Mouse (Mus musculus) G1E (cell line): ENCODE results near the gene Chka. TPM values are rescaled to one million over a fixed set of nuclear protein-coding genes. Genes with fewer than 3 reads are reported as not detected.

ENCODE experiments used
- ATAC-seq: 2 replicates; pipeline ENCODE4 v1.8.0; 2016; ENCODE audit warnings: mild to moderate bottlenecking; ENCODE audit not compliant: insufficient number of reproducible peaks, poor library complexity, low FRiP score, severe bottlenecking; ENCODE audit errors: extremely low read depth
- DNase-seq: peaks from one replicate; pipeline ENCODE4 v3.0.0; 2012; ENCODE audit warnings: low spot score
- H3K27me3 ChIP-seq: 2 replicates; pipeline ENCODE4 v1.6.1; 2012; ENCODE audit warnings: mild to moderate bottlenecking, low read length, inconsistent platforms; ENCODE audit not compliant: insufficient read depth
- H3K36me3 ChIP-seq: replicated peaks from 2 replicates; pipeline ENCODE3; 2012; ENCODE audit warnings: mild to moderate bottlenecking, inconsistent platforms
- H3K4me1 ChIP-seq: 2 replicates; pipeline ENCODE4 v1.6.1; 2012; ENCODE audit warnings: low read depth, low read length, inconsistent platforms, mixed read lengths; ENCODE audit not compliant: insufficient read depth
- H3K4me3 ChIP-seq: 2 replicates; pipeline ENCODE4 v1.5.1; 2012; ENCODE audit warnings: low read depth, mild to moderate bottlenecking, inconsistent platforms, low read length, moderate library complexity, mixed read lengths
- H3K9me3 ChIP-seq: replicated peaks from 2 replicates; pipeline ENCODE4 v1.6.1; 2012; ENCODE audit warnings: inconsistent platforms
- CTCF ChIP-seq: IDR thresholded peaks from 2 replicates; pipeline ENCODE4 v1.5.1; 2012; ENCODE audit warnings: low read depth, low read length, inconsistent platforms, mixed read lengths
- GATA1 ChIP-seq: IDR thresholded peaks from 2 replicates; pipeline ENCODE4 v1.6.1; 2012; ENCODE audit warnings: borderline replicate concordance, low read length, inconsistent platforms, mixed read lengths
- GATA2 ChIP-seq: IDR thresholded peaks from 2 replicates; pipeline ENCODE4 v1.6.1; 2012; ENCODE audit warnings: low read depth, low read length, inconsistent platforms, borderline replicate concordance
- POLR2AphosphoS5 ChIP-seq: IDR thresholded peaks from 2 replicates; pipeline ENCODE4 v1.6.1; 2012; ENCODE audit warnings: low read depth, low read length, inconsistent platforms; ENCODE audit not compliant: insufficient replicate concordance
- TAL1 ChIP-seq: conservative IDR thresholded peaks from 2 replicates; pipeline ENCODE4 v1.6.1; 2012; ENCODE audit warnings: low read depth, low read length, inconsistent platforms, mixed read lengths
- polyA plus RNA-seq: library from polyadenylated mRNA; stranded (reverse); fragments of >175 nt; gene quantifications from 2 replicates; pipeline ENCODE4 v1.2.3, GENCODE M21; 2012
- total RNA-seq, 2 experiments: library from RNA; stranded (forward) in 1 of 2; stranded (reverse) in 1 of 2; fragments of 200-1000 nt in 1 of 2; fragments of >200 nt in 1 of 2; fragmentation: Nextera tagmentation in 1 of 2; gene quantifications; 2 replicates each; pipeline ENCODE4 v1.2.3; 2014 to 2017

The Chka gene
- total and polyA plus RNA-seq, 3 experiments = 7.4 to 31.7 (median 26.7) TPM

DNA sequence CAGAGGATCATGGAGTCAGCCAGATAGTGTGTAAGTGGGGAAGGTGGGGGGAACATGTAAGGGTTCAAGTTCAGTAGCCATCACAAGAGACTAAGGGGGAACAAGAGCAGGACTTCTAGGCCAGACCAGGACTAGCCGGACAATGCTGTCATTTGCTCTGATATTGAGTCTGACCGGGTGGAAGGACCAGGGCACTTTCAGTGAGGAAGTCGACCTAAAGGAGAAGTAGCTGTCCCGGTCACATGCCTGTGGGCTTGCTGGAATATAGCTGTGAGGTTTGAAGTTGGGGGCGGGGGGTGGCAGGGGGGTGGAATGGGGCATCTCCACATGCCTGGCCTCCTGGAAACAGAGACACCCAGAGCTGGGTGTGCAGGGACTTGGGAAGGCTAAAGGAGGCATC, 63.0 kb downstream of the Chka start:
- ATAC-seq = no peak
- H3K4me1 ChIP-seq = peaks cover 47% of the 10 kb centered on the region

DNA sequence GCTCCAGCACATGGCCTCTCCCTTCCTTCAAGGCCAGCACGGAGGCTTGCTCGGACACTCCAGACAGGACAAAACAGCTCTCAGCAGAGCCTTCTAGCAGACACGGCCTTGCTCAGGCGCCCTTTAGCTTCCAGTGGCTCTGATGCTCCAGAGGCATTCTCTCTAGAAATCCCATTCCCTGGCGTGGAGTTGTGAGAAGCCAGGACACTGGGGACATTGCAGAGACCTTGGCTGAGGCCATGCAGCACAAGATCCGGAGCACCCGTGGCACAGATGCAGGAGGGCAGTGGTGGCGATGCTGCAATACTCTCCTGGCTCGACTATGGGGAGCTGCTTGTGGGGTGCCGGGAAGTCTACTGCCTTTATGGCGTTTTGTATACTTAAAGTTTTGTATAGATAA, 65.2 kb downstream of the Chka start:
- H3K4me1 ChIP-seq = peaks cover 31% of the 10 kb centered on the region
- H3K4me3 ChIP-seq = no peak overlapping the region
- H3K36me3 ChIP-seq = peaks cover 10% of the 10 kb centered on the region
- no peaks in the 10 kb centered on the region for H3K9me3 ChIP-seq
- H3K27me3 ChIP-seq = peaks cover 9% of the 10 kb centered on the region
- no peak for DNase-seq
- no peak for ATAC-seq
- TF ChIP-seq GATA2 (no peak), POLR2AphosphoS5 (no peak), CTCF (no peak), TAL1 (no peak), GATA1 (no peak)

More for the DNA sequence above, 63.0 kb downstream of the Chka start:
- Histone ChIP-seq H3K36me3 (peaks cover 32% of the 10 kb centered on the region), H3K27me3 (no peaks in the 10 kb centered on the region), H3K9me3 (no peaks in the 10 kb centered on the region), H3K4me3 (no peak overlapping the region; the same call in 1 of the 2 replicates)
- peak; percentile 41 for DNase-seq
- no peak for TF ChIP-seq POLR2AphosphoS5
- no peak for TF ChIP-seq GATA2
- no peak for TF ChIP-seq GATA1
- TF ChIP-seq CTCF = no peak
- TF ChIP-seq TAL1 = no peak

DNA sequence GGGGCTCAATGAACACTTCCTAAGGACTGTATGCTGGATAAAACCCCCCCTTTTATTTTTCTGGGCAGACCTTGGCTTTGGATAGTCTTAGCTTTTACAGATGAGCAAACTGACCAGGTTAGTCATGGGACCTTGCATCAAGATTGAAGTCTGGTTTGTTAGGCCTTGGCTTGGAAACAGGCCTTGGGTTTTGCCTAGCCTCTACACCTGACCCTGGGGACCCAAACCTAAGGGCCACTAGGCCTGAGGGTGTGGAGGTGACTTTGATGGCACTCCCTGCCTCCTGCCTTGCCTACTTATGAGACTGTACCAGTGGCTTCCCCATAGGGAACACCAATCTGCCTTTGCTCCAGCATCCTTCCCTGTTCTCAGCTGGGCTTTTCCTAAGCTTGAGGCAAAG, 68.4 kb downstream of the Chka start:
- H3K36me3 ChIP-seq = peaks cover 8% of the 10 kb centered on the region
- TF ChIP-seq CTCF = no peak
- TF ChIP-seq TAL1 = no peak
- no peak for TF ChIP-seq GATA1
- no peak for TF ChIP-seq POLR2AphosphoS5
- no peak for TF ChIP-seq GATA2

DNA sequence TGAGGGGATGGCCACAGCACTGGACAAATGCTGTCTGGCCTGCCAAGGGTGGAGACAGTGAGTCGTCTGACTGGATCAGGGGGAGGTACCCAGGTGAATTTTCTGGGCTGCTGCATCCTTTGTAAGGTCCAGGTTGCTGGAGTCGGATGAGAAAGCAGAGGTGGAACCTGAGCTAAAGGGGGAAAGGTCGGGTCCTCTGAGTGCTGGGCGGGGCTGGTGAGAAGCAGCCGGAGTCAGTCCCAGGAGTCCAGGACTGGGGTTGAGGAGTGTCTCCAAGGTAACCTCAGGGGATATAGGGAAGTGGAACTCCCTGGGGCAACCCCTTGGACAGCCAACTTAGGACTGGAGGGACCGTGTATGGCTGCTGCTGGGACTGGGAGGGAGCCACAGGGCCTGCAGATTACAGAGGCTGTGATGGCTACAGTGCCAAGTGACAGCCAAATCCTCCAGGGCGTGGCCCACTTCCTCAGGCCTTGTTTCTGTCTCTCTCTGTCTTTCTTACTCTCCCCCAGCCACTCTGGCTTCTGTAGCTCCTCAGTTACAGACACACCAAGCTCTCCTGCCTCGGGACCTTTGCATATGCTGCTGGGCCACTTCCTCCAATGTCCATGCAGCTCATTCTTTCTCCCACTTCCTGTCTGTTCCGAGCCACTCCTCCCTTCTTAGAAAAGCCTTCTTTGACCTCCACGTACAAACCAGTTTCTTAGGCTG, 71.2 kb downstream of the Chka start:
- no peaks in the 10 kb centered on the region for H3K36me3 ChIP-seq
- no peak overlapping the region for H3K4me3 ChIP-seq
- no peak for DNase-seq
- 0 out of 2 replicates have a peak, but pooled peaks cover 5% of the 10 kb centered on the region for H3K4me1 ChIP-seq
- TF ChIP-seq POLR2AphosphoS5 (no peak), CTCF (no peak), GATA1 (no peak), GATA2 (no peak), TAL1 (no peak)
- peaks cover 42% of the 10 kb centered on the region for H3K27me3 ChIP-seq
- ATAC-seq = no peak
- no peaks in the 10 kb centered on the region for H3K9me3 ChIP-seq

More for the DNA sequence above, 68.4 kb downstream of the Chka start:
- Histone ChIP-seq H3K27me3 (peaks cover 26% of the 10 kb centered on the region), H3K9me3 (no peaks in the 10 kb centered on the region), H3K4me3 (no peak overlapping the region), H3K4me1 (peaks cover 14% of the 10 kb centered on the region)
- ATAC-seq (no peak), DNase-seq (no peak)

DNA sequence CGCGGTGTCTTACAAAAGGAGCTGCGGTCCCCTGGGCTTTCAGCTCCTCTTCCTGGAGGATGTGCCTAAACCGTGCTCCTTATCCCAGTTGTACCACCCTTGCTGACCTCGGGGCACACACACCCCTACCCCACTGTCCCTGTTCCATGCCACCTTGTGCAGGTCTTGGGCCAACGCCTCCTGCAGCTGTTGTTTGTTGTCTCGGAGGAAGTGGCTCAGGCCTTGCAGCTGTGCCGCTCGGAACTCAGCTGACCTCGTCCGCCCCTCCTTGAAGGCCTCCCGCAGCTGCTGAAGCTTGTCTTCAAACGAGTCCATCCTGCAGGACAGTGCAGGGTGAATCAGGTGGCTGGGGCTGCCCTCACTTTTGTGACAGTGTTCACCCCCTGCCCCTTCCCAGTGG, 72.0 kb downstream of the Chka start:
- Histone ChIP-seq H3K4me1 (0 out of 2 replicates have a peak, but pooled peaks cover 5% of the 10 kb centered on the region), H3K4me3 (no peak overlapping the region), H3K9me3 (no peaks in the 10 kb centered on the region)

GRCm38 (mm10) chr19:3924190-3924589, 72.6 kb downstream of the Chka start:
- ATAC-seq = no peak
- H3K4me3 ChIP-seq = no peak overlapping the region
- H3K27me3 ChIP-seq = peaks cover 52% of the 10 kb centered on the region
- TF ChIP-seq GATA1 (no peak), CTCF (no peak), POLR2AphosphoS5 (no peak), GATA2 (no peak), TAL1 (no peak)
- 0 out of 2 replicates have a peak, but pooled peaks cover 5% of the 10 kb centered on the region for H3K4me1 ChIP-seq
- no peak for DNase-seq
- no peaks in the 10 kb centered on the region for H3K9me3 ChIP-seq
- no peaks in the 10 kb centered on the region for H3K36me3 ChIP-seq

More for the DNA sequence above, 72.0 kb downstream of the Chka start:
- Histone ChIP-seq H3K27me3 (peaks cover 47% of the 10 kb centered on the region), H3K36me3 (no peaks in the 10 kb centered on the region)
- DNase-seq (no peak), ATAC-seq (no peak)
- TF ChIP-seq TAL1 (no peak), POLR2AphosphoS5 (no peak), CTCF (no peak), GATA2 (no peak), GATA1 (no peak)
